Mouse (Mus musculus): Measurements from ENCODE around the gene Rbm47. TPM values are rescaled to one million over a fixed set of nuclear protein-coding genes. Genes with fewer than 3 reads are reported as not detected.

The Rbm47 gene
- polyA plus RNA-seq (2014; fragmentation: Nextera tagmentation; extraction: Ambion mirVana), result 65.1 and 79.2 TPM in 2 replicates

- Histone ChIP-seq H3K27me3 (replicated peaks; ENCODE audit: control insufficient read depth, insufficient read depth, low read length) (no peaks in the 10 kb centered on the region), H3K27ac (ENCODE audit: low read depth) (no peak within 1 kb of the TSS), H3K4me2 (ENCODE audit: low read length) (no peak within 1 kb of the TSS), H3K4me1 (replicated peaks; ENCODE audit: control insufficient read depth, insufficient read depth, low read length) (no peaks in the 10 kb centered on the region), H3K4me3 (ENCODE audit: low read depth, low read length) (no peak within 1 kb of the TSS), H3K9me3 (ENCODE audit: control insufficient read depth, low read length) (no peaks in the 10 kb centered on the region), H3K9ac (ENCODE audit: low read length) (no peak within 1 kb of the TSS), H3K36me3 (ENCODE audit: control insufficient read depth, insufficient read depth, low read length) (no peaks in the 10 kb centered on the region)
- 90% methylated on average over 2 of the region's 2 CpGs for WGBS
- ATAC-seq (replicated peaks; ENCODE audit: low FRiP score, low TSS enrichment, low read depth), result no peak
- no peak for DNase-seq (ENCODE audit: low spot score)
These were observed at the start of gene Rbm47 for GRCm38 (mm10) chr5:66173018-66173417. Gene Rbm47 (minus strand): TSS chr5:66173118.

- no peak overlapping the region for H3K9ac ChIP-seq (ENCODE audit: low read length)
- no peak for DNase-seq (ENCODE audit: low spot score)
- no peak overlapping the region for H3K27ac ChIP-seq (ENCODE audit: low read depth)
- H3K4me3 ChIP-seq (ENCODE audit: low read depth, low read length), result no peak overlapping the region
- peak; percentile 51; the same call in 1 of the 2 replicates for ATAC-seq (replicated peaks; ENCODE audit: low FRiP score, low TSS enrichment, low read depth)
- H3K4me2 ChIP-seq (ENCODE audit: low read length), result no peak overlapping the region
- no peaks in the 10 kb centered on the region for H3K9me3 ChIP-seq (ENCODE audit: control insufficient read depth, low read length)
- peaks cover 12% of the 10 kb centered on the region; the same call in 1 of the 2 replicates for H3K4me1 ChIP-seq (replicated peaks; ENCODE audit: control insufficient read depth, insufficient read depth, low read length)
- WGBS, result 67% methylated on average over 9 of the region's 9 CpGs
- no peaks in the 10 kb centered on the region for H3K27me3 ChIP-seq (replicated peaks; ENCODE audit: control insufficient read depth, insufficient read depth, low read length)
- H3K36me3 ChIP-seq (ENCODE audit: control insufficient read depth, insufficient read depth, low read length), result no peaks in the 10 kb centered on the region
These were observed 47.7 kb upstream of the Rbm47 start for GRCm38 (mm10) chr5:66220620-66221019.

GRCm38 (mm10) chr5:66219692-66220091 is 46.8 kb upstream of the Rbm47 start:
- no peak for DNase-seq (ENCODE audit: low spot score)
- Histone ChIP-seq H3K4me3 (ENCODE audit: low read depth, low read length) (no peak overlapping the region), H3K27ac (ENCODE audit: low read depth) (no peak overlapping the region), H3K27me3 (replicated peaks; ENCODE audit: control insufficient read depth, insufficient read depth, low read length) (no peaks in the 10 kb centered on the region), H3K36me3 (ENCODE audit: control insufficient read depth, insufficient read depth, low read length) (no peaks in the 10 kb centered on the region), H3K9me3 (ENCODE audit: control insufficient read depth, low read length) (no peaks in the 10 kb centered on the region), H3K9ac (ENCODE audit: low read length) (no peak overlapping the region), H3K4me1 (replicated peaks; ENCODE audit: control insufficient read depth, insufficient read depth, low read length) (peaks cover 12% of the 10 kb centered on the region; the same call in 1 of the 2 replicates), H3K4me2 (ENCODE audit: low read length) (no peak overlapping the region)
- no peak for ATAC-seq (replicated peaks; ENCODE audit: low FRiP score, low TSS enrichment, low read depth)
- 57% methylated on average over 6 of the region's 6 CpGs for WGBS

GRCm38 (mm10) chr5:66215569-66216277 is 42.8 kb upstream of the Rbm47 start:
- WGBS, result 47% methylated on average over 10 of the region's 10 CpGs
- H3K4me3 ChIP-seq (ENCODE audit: low read depth, low read length), result no peak overlapping the region
- H3K36me3 ChIP-seq (ENCODE audit: control insufficient read depth, insufficient read depth, low read length), result no peaks in the 10 kb centered on the region
- no peak for DNase-seq (ENCODE audit: low spot score)
- no peak for ATAC-seq (replicated peaks; ENCODE audit: low FRiP score, low TSS enrichment, low read depth)
- H3K27me3 ChIP-seq (replicated peaks; ENCODE audit: control insufficient read depth, insufficient read depth, low read length), result no peaks in the 10 kb centered on the region
- peaks cover 12% of the 10 kb centered on the region; the same call in 1 of the 2 replicates for H3K4me1 ChIP-seq (replicated peaks; ENCODE audit: control insufficient read depth, insufficient read depth, low read length)
- H3K9me3 ChIP-seq (ENCODE audit: control insufficient read depth, low read length), result no peaks in the 10 kb centered on the region
- H3K27ac ChIP-seq (ENCODE audit: low read depth), result no peak overlapping the region
- no peak overlapping the region for H3K9ac ChIP-seq (ENCODE audit: low read length)
- H3K4me2 ChIP-seq (ENCODE audit: low read length), result no peak overlapping the region

- WGBS, result 66% methylated on average over 7 of the region's 7 CpGs
- H3K4me3 ChIP-seq (ENCODE audit: low read depth, low read length), result no peak overlapping the region
- no peaks in the 10 kb centered on the region for H3K9me3 ChIP-seq (ENCODE audit: control insufficient read depth, low read length)
- H3K36me3 ChIP-seq (ENCODE audit: control insufficient read depth, insufficient read depth, low read length), result no peaks in the 10 kb centered on the region
- no peaks in the 10 kb centered on the region for H3K27me3 ChIP-seq (replicated peaks; ENCODE audit: control insufficient read depth, insufficient read depth, low read length)
- H3K4me2 ChIP-seq (ENCODE audit: low read length), result no peak overlapping the region
- no peak overlapping the region for H3K27ac ChIP-seq (ENCODE audit: low read depth)
- H3K9ac ChIP-seq (ENCODE audit: low read length), result no peak overlapping the region
- DNase-seq (ENCODE audit: low spot score) (no peak), ATAC-seq (replicated peaks; ENCODE audit: low FRiP score, low TSS enrichment, low read depth) (no peak)
- H3K4me1 ChIP-seq (replicated peaks; ENCODE audit: control insufficient read depth, insufficient read depth, low read length), result peaks cover 11% of the 10 kb centered on the region; the same call in 1 of the 2 replicates
These were observed 41.5 kb upstream of the Rbm47 start for GRCm38 (mm10) chr5:66214395-66214935.

GRCm38 (mm10) chr5:66209532-66210176 is 36.7 kb upstream of the Rbm47 start:
- no peaks in the 10 kb centered on the region for H3K4me1 ChIP-seq (replicated peaks; ENCODE audit: control insufficient read depth, insufficient read depth, low read length)
- no peaks in the 10 kb centered on the region for H3K9me3 ChIP-seq (ENCODE audit: control insufficient read depth, low read length)
- no peak overlapping the region for H3K9ac ChIP-seq (ENCODE audit: low read length)
- 86% methylated on average over 5 of the region's 5 CpGs for WGBS
- no peaks in the 10 kb centered on the region for H3K27me3 ChIP-seq (replicated peaks; ENCODE audit: control insufficient read depth, insufficient read depth, low read length)
- H3K4me3 ChIP-seq (ENCODE audit: low read depth, low read length), result no peak overlapping the region
- DNase-seq (ENCODE audit: low spot score), result no peak
- no peak overlapping the region for H3K27ac ChIP-seq (ENCODE audit: low read depth)
- no peaks in the 10 kb centered on the region for H3K36me3 ChIP-seq (ENCODE audit: control insufficient read depth, insufficient read depth, low read length)
- ATAC-seq (replicated peaks; ENCODE audit: low FRiP score, low TSS enrichment, low read depth), result no peak
- H3K4me2 ChIP-seq (ENCODE audit: low read length), result no peak overlapping the region

GRCm38 (mm10) chr5:66204966-66205365 is 32.0 kb upstream of the Rbm47 start:
- Histone ChIP-seq H3K4me1 (replicated peaks; ENCODE audit: control insufficient read depth, insufficient read depth, low read length) (no peaks in the 10 kb centered on the region), H3K9ac (ENCODE audit: low read length) (no peak overlapping the region), H3K36me3 (ENCODE audit: control insufficient read depth, insufficient read depth, low read length) (no peaks in the 10 kb centered on the region), H3K27ac (ENCODE audit: low read depth) (no peak overlapping the region), H3K27me3 (replicated peaks; ENCODE audit: control insufficient read depth, insufficient read depth, low read length) (no peaks in the 10 kb centered on the region), H3K9me3 (ENCODE audit: control insufficient read depth, low read length) (no peaks in the 10 kb centered on the region), H3K4me2 (ENCODE audit: low read length) (no peak overlapping the region), H3K4me3 (ENCODE audit: low read depth, low read length) (no peak overlapping the region)
- ATAC-seq (replicated peaks; ENCODE audit: low FRiP score, low TSS enrichment, low read depth) (no peak), DNase-seq (ENCODE audit: low spot score) (no peak)
- WGBS, result 77% methylated on average over 4 of the region's 4 CpGs

GRCm38 (mm10) chr5:66203424-66203823 is 30.5 kb upstream of the Rbm47 start:
- H3K36me3 ChIP-seq (ENCODE audit: control insufficient read depth, insufficient read depth, low read length), result no peaks in the 10 kb centered on the region
- H3K4me1 ChIP-seq (replicated peaks; ENCODE audit: control insufficient read depth, insufficient read depth, low read length), result no peaks in the 10 kb centered on the region
- WGBS, result 77% methylated on average over 1 of the region's 1 CpGs
- H3K9me3 ChIP-seq (ENCODE audit: control insufficient read depth, low read length), result no peaks in the 10 kb centered on the region
- no peaks in the 10 kb centered on the region for H3K27me3 ChIP-seq (replicated peaks; ENCODE audit: control insufficient read depth, insufficient read depth, low read length)
- DNase-seq (ENCODE audit: low spot score), result no peak
- no peak overlapping the region for H3K4me2 ChIP-seq (ENCODE audit: low read length)
- no peak for ATAC-seq (replicated peaks; ENCODE audit: low FRiP score, low TSS enrichment, low read depth)
- H3K27ac ChIP-seq (ENCODE audit: low read depth), result no peak overlapping the region
- H3K9ac ChIP-seq (ENCODE audit: low read length), result no peak overlapping the region
- no peak overlapping the region for H3K4me3 ChIP-seq (ENCODE audit: low read depth, low read length)

All from intestine, embryonic 14.5 days (tissue).